Mouse (Mus musculus) left cerebral cortex, adult 8-10 months (tissue): ENCODE results near the gene Samt4. TPM values are rescaled to one million over a fixed set of nuclear protein-coding genes. Genes with fewer than 3 reads are reported as not detected.
"Not testable (repeated sequence)": the region's sequence is repeated elsewhere in the genome, so short reads cannot be mapped to it uniquely, and the experiment has no call there.

Experiments
- DNase-seq, 2 experiments: peaks; one replicate each; pipeline ENCODE4 v3.0.0; 2022; ENCODE audit warnings: low spot score in 2 of 2
- total RNA-seq, 4 experiments: library from RNA; stranded (reverse); gene quantifications; 2 replicates each; pipeline ENCODE4 v1.2.4; 2022

Samt4 gene
- total RNA-seq: not detected

DNA sequence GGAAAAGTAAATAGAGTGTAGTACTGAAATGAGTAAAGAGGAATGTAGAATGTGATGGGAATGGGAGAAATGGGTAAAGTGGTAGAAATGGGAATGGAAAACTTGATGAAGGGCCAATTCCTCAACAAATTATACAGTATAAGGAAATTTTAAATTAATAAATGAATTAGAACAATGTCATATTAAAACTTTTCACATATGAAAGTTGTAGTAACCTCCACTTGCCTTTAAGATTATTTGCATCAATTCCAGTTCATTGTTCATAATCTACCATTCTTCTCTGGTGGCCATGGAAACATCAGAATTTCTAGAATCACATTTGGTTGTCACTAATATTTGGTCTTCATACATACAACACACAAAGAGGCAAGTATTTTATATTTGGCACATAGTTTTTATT lies at the start of gene Samt4:
Gene Samt4 (plus strand): TSS at position 301 of the 400 bp plus-strand sequence.
- DNase-seq: no peak

DNA sequence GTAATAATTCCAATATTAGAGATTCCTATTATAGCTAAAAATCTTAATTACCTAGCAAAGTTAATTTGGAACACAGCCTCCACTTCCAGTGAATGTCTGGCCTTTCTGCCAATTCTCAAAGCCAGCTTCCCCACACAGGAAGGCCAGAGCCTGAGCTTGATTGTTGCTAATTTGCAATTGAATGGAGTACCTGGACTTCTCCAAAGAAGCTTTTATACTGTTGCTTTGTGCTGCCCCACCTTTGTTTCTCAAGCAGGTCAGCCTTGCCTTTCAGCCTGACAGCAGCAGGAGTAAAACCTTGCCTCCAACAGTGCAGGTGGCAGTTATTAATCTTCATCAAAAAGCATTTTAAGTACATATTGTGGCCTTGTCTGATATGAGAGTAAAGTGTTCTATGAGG lies 38.1 kb upstream of the Samt4 start:
- not testable (repeated sequence) for DNase-seq

DNA sequence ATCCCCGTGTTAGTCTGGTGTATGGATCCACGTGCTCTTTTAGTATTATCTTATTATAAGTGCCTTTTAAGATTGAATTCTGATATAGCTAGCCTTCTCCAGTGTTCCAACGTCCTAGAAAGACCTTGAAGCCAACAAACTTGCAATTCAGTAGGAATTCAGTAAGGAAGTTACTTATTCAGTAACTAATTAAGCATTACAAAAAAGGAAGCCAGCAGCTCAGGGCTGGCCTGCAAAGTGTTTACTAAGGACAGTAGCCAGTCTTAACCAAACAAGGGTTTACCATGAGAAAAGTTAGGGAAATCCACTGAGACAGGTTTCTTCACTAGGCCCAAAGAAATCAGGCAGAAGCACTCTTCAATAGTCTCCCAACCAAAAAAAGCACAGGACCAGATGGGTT lies 13.4 kb upstream of the Samt4 start:
- not testable (repeated sequence) for DNase-seq

Other genes starting within 250 kb of the Samt4 start
- not detected for gene 4930524N10Rik, start 138.6 kb upstream of the Samt4 start, total RNA-seq
- gene Samt2, start 97.4 kb downstream of the Samt4 start, total RNA-seq: not detected